Mouse (Mus musculus): ENCODE measurements at regions not wholly inside any gene's neighbourhood (a gene's known extent, or its start where the extent isn't known, plus 50 kb on each side); places are given as distances from the start of the nearest gene placed in this dataset.

DNA sequence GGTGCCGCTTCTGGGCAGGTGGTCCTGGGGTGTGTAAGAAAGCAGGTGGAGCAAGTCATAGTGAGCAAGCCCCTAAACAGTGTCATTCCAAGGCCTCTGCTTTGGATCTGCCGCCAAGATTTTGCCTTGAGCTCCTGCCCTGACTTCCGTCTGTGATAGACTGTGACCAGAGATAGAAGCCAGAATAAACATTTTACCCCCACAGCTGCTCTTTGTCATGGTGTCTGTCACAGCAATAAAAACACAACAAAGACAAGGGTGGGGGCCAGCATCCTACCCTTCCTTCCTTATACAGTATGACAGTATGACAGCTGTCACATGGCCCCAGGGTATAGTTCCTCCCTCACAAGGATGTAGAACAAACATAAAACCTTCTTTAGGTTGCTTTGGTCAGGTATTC, 106.2 kb downstream of the Gxylt1 start:
- Histone ChIP-seq H3K27me3 (ENCODE audit: control insufficient read depth in 1 of 2, insufficient read depth in 2 of 2, low read length in 2 of 2) (no peaks in the 10 kb centered on the region), H3K4me3 (ENCODE audit: control insufficient read depth in 1 of 2, insufficient read depth in 1 of 2, low read depth in 2 of 2, low read length in 2 of 2) (no peak overlapping the region), H3K27ac (ENCODE audit: control insufficient read depth, low read depth, low read length) (no peak overlapping the region), H3K79me2 (ENCODE audit: control insufficient read depth, insufficient read depth, low read length, poor library complexity) (no peaks in the 10 kb centered on the region), H3K4me1 (ENCODE audit: control insufficient read depth in 1 of 2, insufficient read depth in 2 of 2, low read length in 2 of 2) (no peaks in the 10 kb centered on the region), H3K9ac (ENCODE audit: control insufficient read depth, low read depth, low read length, poor library complexity, severe bottlenecking) (no peak overlapping the region), H3K9me3 (replicated peaks; ENCODE audit: insufficient read depth, low read length) (no peaks in the 10 kb centered on the region), H3K36me3 (ENCODE audit: control insufficient read depth in 1 of 2, insufficient read depth in 2 of 2, low read length in 2 of 2) (no peaks in the 10 kb centered on the region)
- no peak for TF ChIP-seq CTCF (IDR thresholded peaks at IDR 0.05 in 2 of 3, conservative IDR thresholded peaks at IDR 0.05 in 1 of 3; ENCODE audit: control insufficient read depth in 1 of 3, insufficient read depth in 1 of 3, low read depth in 2 of 3, low read length in 3 of 3, poor library complexity in 1 of 3, severe bottlenecking in 1 of 3)
- no peak for TF ChIP-seq TBP (IDR thresholded peaks at IDR 0.05; ENCODE audit: low read depth, low read length)
- TF ChIP-seq MAZ (IDR thresholded peaks at IDR 0.05; ENCODE audit: low read depth, low read length) = no peak
- TF ChIP-seq MYC (IDR thresholded peaks at IDR 0.05; ENCODE audit: low read depth, low read length) = no peak
- no peak for TF ChIP-seq JUND (IDR thresholded peaks at IDR 0.05; ENCODE audit: low read depth, low read length)
- TF ChIP-seq TAL1 (IDR thresholded peaks at IDR 0.05; ENCODE audit: low read length) = no peak
- TF ChIP-seq ETS1 (IDR thresholded peaks at IDR 0.05; ENCODE audit: low read depth, low read length) = no peak
- no peak for TF ChIP-seq SIN3A (IDR thresholded peaks at IDR 0.05; ENCODE audit: low read length)
- TF ChIP-seq POLR2A (IDR thresholded peaks at IDR 0.05; ENCODE audit: control insufficient read depth in 1 of 2, insufficient read depth in 1 of 2, low read depth in 1 of 2, low read length in 2 of 2, poor library complexity in 1 of 2) = no peak
- TF ChIP-seq ZC3H11A (IDR thresholded peaks at IDR 0.05; ENCODE audit: low read depth, low read length) = no peak
- no peak for TF ChIP-seq MAX (IDR thresholded peaks at IDR 0.05; ENCODE audit: low read length)
- no peak for DNase-seq (ENCODE audit: low read depth, low spot score)

DNA sequence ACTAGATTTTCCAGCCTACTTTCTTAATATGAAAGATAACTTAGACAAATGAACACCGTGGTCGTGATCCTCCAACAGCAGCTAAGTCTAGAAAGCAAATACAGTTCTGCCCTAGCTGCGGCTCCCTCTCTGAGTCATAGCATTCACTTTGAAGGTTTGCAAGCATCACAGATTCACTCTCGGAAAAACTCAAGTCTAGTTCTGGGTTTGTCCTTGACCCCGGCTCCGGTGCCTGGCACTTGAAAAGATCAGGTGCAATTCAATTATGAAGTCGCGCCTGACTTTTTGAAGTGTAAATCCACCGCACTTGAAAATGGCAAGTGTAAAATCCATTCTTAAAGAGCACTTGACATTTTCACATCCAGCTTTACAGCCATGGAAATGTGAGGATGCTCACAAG, 107.5 kb downstream of the Gxylt1 start:
- H3K36me3 ChIP-seq (ENCODE audit: control insufficient read depth in 1 of 2, insufficient read depth in 2 of 2, low read length in 2 of 2) = no peaks in the 10 kb centered on the region
- no peaks in the 10 kb centered on the region for H3K79me2 ChIP-seq (ENCODE audit: control insufficient read depth, insufficient read depth, low read length, poor library complexity)
- H3K9me3 ChIP-seq (replicated peaks; ENCODE audit: insufficient read depth, low read length) = no peaks in the 10 kb centered on the region

More for the DNA sequence above, 107.5 kb downstream of the Gxylt1 start:
- H3K27ac ChIP-seq (ENCODE audit: control insufficient read depth, low read depth, low read length) = no peak overlapping the region
- no peaks in the 10 kb centered on the region for H3K4me1 ChIP-seq (ENCODE audit: control insufficient read depth in 1 of 2, insufficient read depth in 2 of 2, low read length in 2 of 2)
- no peak overlapping the region for H3K9ac ChIP-seq (ENCODE audit: control insufficient read depth, low read depth, low read length, poor library complexity, severe bottlenecking)
- H3K27me3 ChIP-seq (ENCODE audit: control insufficient read depth in 1 of 2, insufficient read depth in 2 of 2, low read length in 2 of 2) = no peaks in the 10 kb centered on the region
- DNase-seq (ENCODE audit: low read depth, low spot score) = no peak
- no peak overlapping the region for H3K4me3 ChIP-seq (ENCODE audit: control insufficient read depth in 1 of 2, insufficient read depth in 1 of 2, low read depth in 2 of 2, low read length in 2 of 2)
- TF ChIP-seq MXI1 (IDR thresholded peaks at IDR 0.05; ENCODE audit: low read depth, low read length) (no peak), TBP (IDR thresholded peaks at IDR 0.05; ENCODE audit: low read depth, low read length) (no peak), RCOR1 (IDR thresholded peaks at IDR 0.05; ENCODE audit: low read depth, low read length) (no peak), HCFC1 (IDR thresholded peaks at IDR 0.05; ENCODE audit: low read depth, low read length) (no peak), ZKSCAN1 (IDR thresholded peaks at IDR 0.05; ENCODE audit: low read depth, low read length) (no peak), USF2 (IDR thresholded peaks at IDR 0.05; ENCODE audit: borderline replicate concordance in 1 of 2, insufficient read depth in 1 of 2, low read depth in 1 of 2, low read length in 2 of 2) (no peak), E2F4 (IDR thresholded peaks at IDR 0.05; ENCODE audit: borderline replicate concordance, low read depth, low read length) (no peak), ZNF384 (IDR thresholded peaks at IDR 0.05; ENCODE audit: low read depth, low read length) (no peak), CTCF (IDR thresholded peaks at IDR 0.05 in 2 of 3, conservative IDR thresholded peaks at IDR 0.05 in 1 of 3; ENCODE audit: control insufficient read depth in 1 of 3, insufficient read depth in 1 of 3, low read depth in 2 of 3, low read length in 3 of 3, poor library complexity in 1 of 3, severe bottlenecking in 1 of 3) (no peak), TAL1 (IDR thresholded peaks at IDR 0.05; ENCODE audit: low read length) (no peak), UBTF (IDR thresholded peaks at IDR 0.05; ENCODE audit: borderline replicate concordance, insufficient read depth, low read depth, low read length) (no peak), TCF12 (IDR thresholded peaks at IDR 0.05; ENCODE audit: low read depth, low read length) (no peak), USF1 (IDR thresholded peaks at IDR 0.05; ENCODE audit: low read depth, low read length) (no peak), GABPA (IDR thresholded peaks at IDR 0.05; ENCODE audit: low read depth, low read length) (no peak), ETS1 (IDR thresholded peaks at IDR 0.05; ENCODE audit: low read depth, low read length) (no peak), CHD2 (IDR thresholded peaks at IDR 0.05; ENCODE audit: low read length) (no peak), MAX (IDR thresholded peaks at IDR 0.05; ENCODE audit: low read length) (no peak), ELF1 (IDR thresholded peaks at IDR 0.05; ENCODE audit: low read depth, low read length) (no peak), MEF2A (IDR thresholded peaks at IDR 0.05; ENCODE audit: extremely low read depth, insufficient replicate concordance, low read depth, low read length, poor library complexity, severe bottlenecking) (no peak)
